Mouse (Mus musculus): Measurements from ENCODE around the gene Hacd4. TPM values are rescaled to one million over a fixed set of nuclear protein-coding genes. Genes with fewer than 3 reads are reported as not detected.

Hacd4 gene
- polyA plus RNA-seq, 1 experiment from 2014 or later = 10.4 TPM

DNA sequence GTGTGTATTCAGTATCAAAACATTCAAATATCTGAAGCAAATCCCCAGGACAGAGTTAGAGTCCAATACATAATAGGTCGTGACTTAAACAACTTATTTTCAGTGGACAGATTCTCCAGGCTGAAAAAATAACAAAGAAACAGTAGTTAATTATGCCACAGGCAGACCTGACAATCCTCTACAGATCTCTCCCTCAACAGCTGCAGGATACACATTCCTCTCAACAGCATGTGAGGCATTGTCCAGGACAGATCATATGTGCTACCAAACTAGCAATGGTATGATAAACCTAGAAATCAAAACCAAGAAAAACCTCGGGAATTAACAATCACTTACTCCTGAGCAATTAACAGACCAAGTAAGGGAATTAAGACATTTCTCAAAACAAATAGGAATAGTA lies 22.6 kb upstream of the Hacd4 start:
- no peak overlapping the region for H3K4me3 ChIP-seq
- no peaks in the 10 kb centered on the region for H3K9me3 ChIP-seq
- H3K9ac ChIP-seq = no peak overlapping the region
- no peak overlapping the region for H3K4me2 ChIP-seq
- ATAC-seq (ENCODE audit: extremely low read depth, insufficient number of reproducible peaks, low FRiP score, low TSS enrichment) = no peak
- H3K4me1 ChIP-seq = peaks cover 7% of the 10 kb centered on the region
- H3K36me3 ChIP-seq = no peaks in the 10 kb centered on the region
- no peaks in the 10 kb centered on the region for H3K27me3 ChIP-seq (replicated peaks)
- H3K27ac ChIP-seq (replicated peaks) = no peak overlapping the region
- WGBS = 61% methylated on average over 2 of the region's 2 CpGs

- H3K27ac ChIP-seq (replicated peaks) = no peak overlapping the region
- no peaks in the 10 kb centered on the region for H3K36me3 ChIP-seq
- peaks cover 7% of the 10 kb centered on the region for H3K4me1 ChIP-seq
- H3K4me3 ChIP-seq = no peak overlapping the region
- no peak overlapping the region for H3K4me2 ChIP-seq
- H3K9me3 ChIP-seq = no peaks in the 10 kb centered on the region
- no peak overlapping the region for H3K9ac ChIP-seq
- ATAC-seq (ENCODE audit: extremely low read depth, insufficient number of reproducible peaks, low FRiP score, low TSS enrichment) = no peak
- 62% methylated on average over 2 of the region's 2 CpGs for WGBS
- no peaks in the 10 kb centered on the region for H3K27me3 ChIP-seq (replicated peaks)
Measured at GRCm38 (mm10) chr4:88458673-88459072, 19.9 kb upstream of the Hacd4 start.

DNA sequence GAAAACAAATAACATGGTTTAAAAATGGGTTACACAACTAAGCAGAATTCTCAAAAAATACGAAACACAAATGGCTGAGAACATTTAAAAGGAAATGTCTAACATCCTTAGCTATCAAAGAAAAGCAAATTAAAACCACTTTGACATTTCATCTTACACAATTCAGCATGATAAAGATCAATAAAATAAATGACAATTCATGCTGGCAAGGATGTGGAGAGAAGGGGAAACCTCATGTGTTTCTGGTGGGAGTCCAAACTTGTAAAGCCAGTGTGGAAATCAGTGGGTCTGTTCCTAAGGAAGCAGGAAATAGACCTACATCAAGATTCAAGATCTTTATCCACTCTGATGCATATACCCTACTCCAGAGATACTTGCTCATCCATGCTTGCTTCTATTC lies 19.4 kb upstream of the Hacd4 start:
- ATAC-seq (ENCODE audit: extremely low read depth, insufficient number of reproducible peaks, low FRiP score, low TSS enrichment) = no peak
- Histone ChIP-seq H3K9me3 (no peaks in the 10 kb centered on the region), H3K4me2 (no peak overlapping the region), H3K4me1 (peaks cover 3% of the 10 kb centered on the region), H3K36me3 (no peaks in the 10 kb centered on the region), H3K9ac (no peak overlapping the region), H3K27ac (replicated peaks) (no peak overlapping the region), H3K27me3 (replicated peaks) (no peaks in the 10 kb centered on the region), H3K4me3 (no peak overlapping the region)
- 79% methylated on average over 1 of the region's 1 CpGs for WGBS

DNA sequence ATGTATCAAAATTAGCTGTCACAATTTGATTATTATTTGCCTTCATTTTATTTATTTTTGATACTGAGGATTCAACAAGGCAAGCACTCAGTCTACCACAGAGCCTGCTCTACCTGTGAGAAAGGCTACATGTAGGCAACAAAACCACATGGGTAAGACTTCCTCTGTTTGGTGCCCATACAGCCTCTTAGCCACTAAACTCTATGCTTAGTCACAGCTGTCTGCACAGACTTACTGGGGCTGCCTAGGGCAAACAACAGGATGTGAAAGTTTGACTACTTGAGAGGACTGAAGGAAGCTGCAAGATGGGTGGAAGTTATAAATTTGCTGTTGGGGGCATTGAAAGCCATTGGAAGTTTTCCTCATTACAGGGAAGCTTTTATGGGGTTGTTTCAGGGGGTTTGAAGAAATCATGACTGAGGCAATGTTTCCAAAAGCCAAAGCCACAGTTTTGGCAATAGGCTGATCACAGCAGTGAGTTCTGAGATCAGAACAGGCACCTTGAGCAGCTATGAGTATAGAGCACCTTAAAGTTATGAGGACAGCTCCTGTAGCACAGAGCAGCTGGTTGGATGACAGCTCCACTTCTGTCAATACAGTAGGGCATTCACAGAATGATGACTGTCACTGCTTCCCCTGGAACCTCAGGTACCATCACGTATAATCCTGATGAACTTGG lies 11.5 kb upstream of the Hacd4 start:
- WGBS = 74% methylated on average over 1 of the region's 1 CpGs
- no peak overlapping the region for H3K4me3 ChIP-seq
- H3K4me2 ChIP-seq = no peak overlapping the region
- no peaks in the 10 kb centered on the region for H3K36me3 ChIP-seq
- H3K9ac ChIP-seq = no peak overlapping the region
- H3K9me3 ChIP-seq = no peaks in the 10 kb centered on the region
- H3K27ac ChIP-seq (replicated peaks) = no peak overlapping the region
- no peak for ATAC-seq (ENCODE audit: extremely low read depth, insufficient number of reproducible peaks, low FRiP score, low TSS enrichment)
- no peaks in the 10 kb centered on the region for H3K27me3 ChIP-seq (replicated peaks)
- peaks cover 9% of the 10 kb centered on the region; the same call in 1 of the 2 replicates for H3K4me1 ChIP-seq

- no peak for ATAC-seq (ENCODE audit: extremely low read depth, insufficient number of reproducible peaks, low FRiP score, low TSS enrichment)
- WGBS = 27% methylated on average over 2 of the region's 2 CpGs
Measured at GRCm38 (mm10) chr4:88448976-88449375, 10.2 kb upstream of the Hacd4 start.

GRCm38 (mm10) chr4:88440814-88441213 lies 2.1 kb upstream of the Hacd4 start:
- Histone ChIP-seq H3K9me3 (no peaks in the 10 kb centered on the region), H3K36me3 (no peaks in the 10 kb centered on the region), H3K9ac (no peak overlapping the region), H3K27me3 (replicated peaks) (no peaks in the 10 kb centered on the region), H3K4me2 (no peak overlapping the region), H3K27ac (replicated peaks) (no peak overlapping the region), H3K4me3 (no peak overlapping the region), H3K4me1 (peaks cover 32% of the 10 kb centered on the region)
- 79% methylated on average over 7 of the region's 7 CpGs for WGBS
- no peak for ATAC-seq (ENCODE audit: extremely low read depth, insufficient number of reproducible peaks, low FRiP score, low TSS enrichment)

More at GRCm38 (mm10) chr4:88448976-88449375, 10.2 kb upstream of the Hacd4 start:
- H3K27me3 ChIP-seq (replicated peaks) = no peaks in the 10 kb centered on the region
- peaks cover 9% of the 10 kb centered on the region; the same call in 1 of the 2 replicates for H3K4me1 ChIP-seq
- no peaks in the 10 kb centered on the region for H3K36me3 ChIP-seq
- no peak overlapping the region for H3K27ac ChIP-seq (replicated peaks)
- no peak overlapping the region for H3K4me2 ChIP-seq
- no peak overlapping the region for H3K4me3 ChIP-seq
- no peak overlapping the region for H3K9ac ChIP-seq
- H3K9me3 ChIP-seq = no peaks in the 10 kb centered on the region

- WGBS = 71% methylated on average over 6 of the region's 6 CpGs
- no peak overlapping the region for H3K27ac ChIP-seq (replicated peaks)
- no peaks in the 10 kb centered on the region for H3K9me3 ChIP-seq
- no peak overlapping the region for H3K9ac ChIP-seq
- peaks cover 32% of the 10 kb centered on the region for H3K4me1 ChIP-seq
- H3K36me3 ChIP-seq = no peaks in the 10 kb centered on the region
- H3K27me3 ChIP-seq (replicated peaks) = no peaks in the 10 kb centered on the region
- no peak overlapping the region for H3K4me3 ChIP-seq
- H3K4me2 ChIP-seq = no peak overlapping the region
- ATAC-seq (ENCODE audit: extremely low read depth, insufficient number of reproducible peaks, low FRiP score, low TSS enrichment) = no peak
Measured at GRCm38 (mm10) chr4:88439669-88440123, 968 bp upstream of the Hacd4 start.

GRCm38 (mm10) chr4:88438990-88439329 lies 232 bp upstream of the Hacd4 start:
- WGBS = 18% methylated on average over 4 of the region's 4 CpGs
- H3K9ac ChIP-seq = peak overlapping the region; percentile 74

GRCm38 (mm10) chr4:88437917-88438316 lies 811 bp downstream of the Hacd4 start:
- H3K9me3 ChIP-seq = no peaks in the 10 kb centered on the region
- no peaks in the 10 kb centered on the region for H3K36me3 ChIP-seq
- H3K4me2 ChIP-seq = peak overlapping the region; percentile 71
- H3K4me3 ChIP-seq = peak overlapping the region; percentile 51
- no peak for ATAC-seq (ENCODE audit: extremely low read depth, insufficient number of reproducible peaks, low FRiP score, low TSS enrichment)
- peaks cover 32% of the 10 kb centered on the region for H3K4me1 ChIP-seq
- WGBS = 41% methylated on average over 2 of the region's 2 CpGs
- H3K9ac ChIP-seq = no peak overlapping the region; the same call in 1 of the 2 replicates
- H3K27ac ChIP-seq (replicated peaks) = no peak overlapping the region
- no peaks in the 10 kb centered on the region for H3K27me3 ChIP-seq (replicated peaks)

More at GRCm38 (mm10) chr4:88438990-88439329, 232 bp upstream of the Hacd4 start:
- ATAC-seq (ENCODE audit: extremely low read depth, insufficient number of reproducible peaks, low FRiP score, low TSS enrichment) = no peak
- peak overlapping the region; percentile 71 for H3K4me2 ChIP-seq
- no peaks in the 10 kb centered on the region for H3K27me3 ChIP-seq (replicated peaks)
- no peaks in the 10 kb centered on the region for H3K9me3 ChIP-seq
- no peaks in the 10 kb centered on the region for H3K36me3 ChIP-seq
- H3K4me1 ChIP-seq = peaks cover 32% of the 10 kb centered on the region
- no peak overlapping the region for H3K27ac ChIP-seq (replicated peaks)
- peak overlapping the region; percentile 51 for H3K4me3 ChIP-seq

- WGBS = 66% methylated on average over 3 of the region's 3 CpGs
Measured at GRCm38 (mm10) chr4:88437166-88437565, 1.6 kb downstream of the Hacd4 start.

DNA sequence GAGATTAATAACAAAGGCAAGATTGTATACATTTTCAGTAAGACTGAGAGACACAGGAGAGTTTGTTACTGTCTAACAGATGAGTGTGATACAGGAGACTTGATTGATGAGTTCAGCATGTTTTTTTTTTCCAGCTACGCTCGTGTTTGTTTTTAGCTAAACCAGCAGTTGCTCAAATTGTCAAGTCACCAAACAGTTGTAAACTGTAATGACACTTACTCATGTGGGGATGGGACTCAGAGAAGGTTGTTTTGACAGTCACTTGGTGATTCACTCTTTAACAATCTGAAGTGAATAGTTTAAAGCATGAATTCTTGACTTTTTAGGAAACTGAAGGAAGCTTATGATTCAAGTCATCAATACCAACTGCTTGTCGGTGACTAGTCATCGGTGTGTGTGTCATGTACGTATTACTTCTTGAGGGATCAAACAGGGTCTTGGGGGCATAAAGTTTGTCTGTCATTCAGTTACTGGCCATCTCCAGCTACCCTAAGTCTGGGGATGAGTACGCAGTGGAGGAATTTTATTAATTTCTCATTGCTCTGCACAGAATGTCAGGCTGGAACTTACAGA lies 2.0 kb downstream of the Hacd4 start:
- no peak overlapping the region for H3K4me2 ChIP-seq
- no peaks in the 10 kb centered on the region for H3K36me3 ChIP-seq
- no peak overlapping the region for H3K9ac ChIP-seq
- H3K27me3 ChIP-seq (replicated peaks) = no peaks in the 10 kb centered on the region
- H3K27ac ChIP-seq (replicated peaks) = no peak overlapping the region
- ATAC-seq (ENCODE audit: extremely low read depth, insufficient number of reproducible peaks, low FRiP score, low TSS enrichment) = no peak
- no peak overlapping the region for H3K4me3 ChIP-seq
- H3K4me1 ChIP-seq = peaks cover 28% of the 10 kb centered on the region
- WGBS = 79% methylated on average over 6 of the region's 6 CpGs
- H3K9me3 ChIP-seq = no peaks in the 10 kb centered on the region

More at GRCm38 (mm10) chr4:88437166-88437565, 1.6 kb downstream of the Hacd4 start:
- no peaks in the 10 kb centered on the region for H3K36me3 ChIP-seq
- H3K27ac ChIP-seq (replicated peaks) = no peak overlapping the region
- H3K4me2 ChIP-seq = no peak overlapping the region
- no peaks in the 10 kb centered on the region for H3K27me3 ChIP-seq (replicated peaks)
- ATAC-seq (ENCODE audit: extremely low read depth, insufficient number of reproducible peaks, low FRiP score, low TSS enrichment) = no peak
- H3K9ac ChIP-seq = no peak overlapping the region
- H3K9me3 ChIP-seq = no peaks in the 10 kb centered on the region
- peaks cover 32% of the 10 kb centered on the region for H3K4me1 ChIP-seq
- no peak overlapping the region for H3K4me3 ChIP-seq

Data from heart, embryonic 13.5 days (tissue).